Mouse (Mus musculus) Patski (cell line): ENCODE measurements around the gene Cntn2. TPM values are rescaled to one million over a fixed set of nuclear protein-coding genes. Genes with fewer than 3 reads are reported as not detected.

Experiments
- ATAC-seq: fragments of 100-300 bp; one replicate; pipeline ENCODE4 v1.8.0; 2021
- CTCF ChIA-PET: fragments of 350-600 bp; sonication (Branson Sonifier 250); formaldehyde crosslinking; loops from one replicate; lab custom pipeline; 2022; ENCODE audit warnings: inconsistent platforms; lab: Charles Lee
- POLR2A ChIA-PET: fragments of 350-600 bp; sonication (Branson Sonifier 250); formaldehyde crosslinking; loops from one replicate; lab custom pipeline; 2022; ENCODE audit warnings: antibody characterized with exemption, inconsistent platforms; lab: Charles Lee
- DNase-seq: peaks from one replicate; pipeline ENCODE4 v3.0.0-alpha.2; 2011; ENCODE audit warnings: low read depth, low spot score
- H3K27me3 ChIP-seq: fragments of 371-371 bp; one replicate; pipeline ENCODE4 v1.5.1; 2021
- CTCF ChIP-seq: fragments of 100-300 bp; IDR thresholded peaks from one replicate; pipeline ENCODE4 v1.5.1; 2021
- in situ Hi-C: fragments of 300-500 bp; cut with MboI; formaldehyde crosslinking; loops from 3 replicates; pipeline ENCODE4 v1.11.1; 2018; ENCODE audit warnings: low pct_unique_long_range_greater_than_20kb, mixed read lengths
- polyA plus RNA-seq: library from polyadenylated mRNA; unstranded; gene quantifications from one replicate; pipeline ENCODE4 v1.2.3, GENCODE M21; 2021

Cntn2 gene
- polyA plus RNA-seq, 1 experiment from 2014 or later = 0.17 TPM

DNA sequence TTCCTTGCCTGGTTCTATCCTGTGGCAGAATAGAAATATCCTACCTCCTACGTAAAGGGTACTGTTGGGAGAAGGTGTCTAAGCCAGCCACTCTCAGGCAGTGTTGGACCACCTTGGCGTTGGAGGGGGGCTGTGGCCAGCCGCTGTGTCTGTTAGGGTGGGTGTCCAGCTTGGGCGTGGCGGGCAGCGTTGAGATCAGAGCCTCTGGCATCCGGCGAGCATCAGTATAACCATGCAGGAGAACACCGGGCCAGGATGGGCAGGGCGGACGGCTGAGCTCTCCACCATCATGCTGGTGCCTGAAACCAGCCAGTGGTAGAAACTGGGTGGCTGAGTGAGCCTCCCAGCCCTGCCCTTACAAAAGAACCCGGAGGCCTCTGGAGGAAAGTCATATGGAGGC is 27.7 kb downstream of the Cntn2 start:
- H3K27me3 ChIP-seq = peaks cover 8% of the 10 kb centered on the region
- DNase-seq (no peak), ATAC-seq (no peak)
- ChIA-PET CTCF (no interaction called here), POLR2A (no interaction called here)
- TF ChIP-seq CTCF = no peak
- in situ Hi-C loops = no loop called here

DNA sequence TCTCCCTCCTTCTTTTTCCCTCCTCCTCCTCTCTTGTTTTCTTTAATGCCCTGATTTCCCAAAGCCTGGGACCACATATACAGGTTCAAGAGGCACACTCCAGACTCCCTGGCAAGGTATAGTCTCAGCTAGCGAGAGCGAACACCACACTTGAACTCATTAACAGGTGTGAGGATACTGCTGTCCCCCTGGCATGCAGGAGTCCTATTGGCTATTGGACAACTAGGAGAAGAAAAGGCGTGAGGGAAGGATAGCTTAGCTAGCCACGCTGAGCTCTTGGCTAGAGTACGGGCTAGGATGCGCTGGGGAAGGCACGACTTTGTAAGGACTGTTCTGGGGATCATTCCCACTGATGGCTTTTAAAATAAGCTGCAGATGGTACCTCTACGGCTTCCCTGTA is 30.9 kb downstream of the Cntn2 start:
- no peaks in the 10 kb centered on the region for H3K27me3 ChIP-seq
- in situ Hi-C loops = no loop called here
- CTCF ChIA-PET = interaction anchor here (0.6 to 1.9 kb wide), 2 partner anchors 12 to 14 kb away, joined by 3 to 6 read pairs; no protein-coding TSS in a partner anchor
- no peak for DNase-seq
- no peak for ATAC-seq
- POLR2A ChIA-PET = interaction anchor here (0.7 kb wide), 1 partner anchor 431 kb away, joined by 5 read pairs; no protein-coding TSS in a partner anchor
- TF ChIP-seq CTCF = no peak

DNA sequence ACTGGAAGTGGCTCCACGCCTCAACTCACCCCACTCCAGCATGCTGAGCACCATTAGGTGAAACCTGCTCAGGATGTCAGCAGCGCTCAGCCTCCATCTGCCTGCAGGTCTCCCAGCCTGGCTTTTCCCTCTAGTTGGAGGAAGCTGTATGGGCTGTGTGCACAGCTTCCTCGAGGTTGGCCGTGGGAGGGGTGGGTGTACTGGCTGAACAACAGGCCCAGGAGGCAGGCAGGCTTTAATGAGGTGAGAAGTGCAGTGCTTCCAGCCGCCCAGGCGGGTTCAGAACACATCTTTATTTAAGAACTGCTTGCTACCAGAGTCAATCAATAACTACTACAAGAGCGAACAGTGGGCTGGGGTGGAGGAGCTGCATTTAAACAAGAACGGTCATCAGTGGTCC is 31.5 kb downstream of the Cntn2 start:
- POLR2A ChIA-PET = no interaction called here
- CTCF ChIA-PET = interaction anchor here (0.6 to 1.9 kb wide), 2 partner anchors 13 to 14 kb away, joined by 3 to 6 read pairs; no protein-coding TSS in a partner anchor
- TF ChIP-seq CTCF = no peak
- in situ Hi-C loops = no loop called here
- ATAC-seq (no peak), DNase-seq (no peak)
- no peaks in the 10 kb centered on the region for H3K27me3 ChIP-seq

DNA sequence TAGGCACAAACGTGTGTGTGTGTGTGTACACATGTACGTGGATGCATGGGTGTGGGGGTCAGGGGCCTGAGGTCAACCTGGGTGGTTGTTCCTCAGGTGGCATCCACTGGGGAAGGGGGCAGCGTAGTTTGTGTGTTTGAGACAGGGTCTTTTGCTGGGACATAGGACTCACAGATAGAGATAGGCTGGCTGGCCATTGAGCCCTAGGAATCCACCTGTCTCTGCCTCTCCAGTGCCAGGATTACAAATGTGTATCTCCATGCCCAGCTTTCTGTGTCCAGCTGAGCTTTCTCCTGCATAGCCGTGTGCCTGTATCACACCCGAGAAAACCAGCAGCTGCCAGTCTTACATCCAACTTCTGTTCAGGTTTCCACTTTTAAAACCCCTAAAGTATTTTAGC is 33.3 kb downstream of the Cntn2 start:
- no peaks in the 10 kb centered on the region for H3K27me3 ChIP-seq
- TF ChIP-seq CTCF = no peak
- in situ Hi-C loops = no loop called here
- ATAC-seq = no peak
- POLR2A ChIA-PET = no interaction called here
- CTCF ChIA-PET = interaction anchor here (1.2 kb wide), 1 partner anchor 13 kb away, joined by 5 read pairs; no protein-coding TSS in a partner anchor
- no peak for DNase-seq

DNA sequence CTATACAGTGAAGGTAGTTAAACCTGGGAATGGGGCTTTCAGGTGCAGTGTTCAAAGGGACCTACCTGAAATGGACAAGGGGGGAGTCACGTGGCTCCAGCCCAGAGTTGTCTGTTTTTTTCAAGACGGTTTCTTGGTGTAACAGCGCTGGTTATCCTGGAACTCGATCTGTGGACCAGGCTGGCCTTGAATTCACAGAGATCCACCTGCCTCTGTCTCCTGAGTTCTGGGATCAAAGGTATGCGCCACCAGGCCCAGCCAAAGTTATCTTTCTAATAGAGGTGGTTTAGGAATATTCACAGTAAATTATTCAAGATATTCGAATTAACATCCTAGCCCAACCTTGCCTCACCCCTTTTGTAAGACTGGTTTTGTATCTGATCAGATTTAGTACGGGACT is 36.4 kb downstream of the Cntn2 start:
- POLR2A ChIA-PET = interaction anchor here (1.2 kb wide), 1 partner anchor 11 kb away, joined by 3 read pairs; no protein-coding TSS in a partner anchor
- ATAC-seq (no peak), DNase-seq (no peak)
- H3K27me3 ChIP-seq = no peaks in the 10 kb centered on the region
- CTCF ChIA-PET = interaction anchor here (1.1 to 2.3 kb wide), 4 partner anchors 9 to 88 kb away, joined by 3 to 6 read pairs (median 3); no protein-coding TSS in a partner anchor
- in situ Hi-C loops = no loop called here
- no peak for TF ChIP-seq CTCF

DNA sequence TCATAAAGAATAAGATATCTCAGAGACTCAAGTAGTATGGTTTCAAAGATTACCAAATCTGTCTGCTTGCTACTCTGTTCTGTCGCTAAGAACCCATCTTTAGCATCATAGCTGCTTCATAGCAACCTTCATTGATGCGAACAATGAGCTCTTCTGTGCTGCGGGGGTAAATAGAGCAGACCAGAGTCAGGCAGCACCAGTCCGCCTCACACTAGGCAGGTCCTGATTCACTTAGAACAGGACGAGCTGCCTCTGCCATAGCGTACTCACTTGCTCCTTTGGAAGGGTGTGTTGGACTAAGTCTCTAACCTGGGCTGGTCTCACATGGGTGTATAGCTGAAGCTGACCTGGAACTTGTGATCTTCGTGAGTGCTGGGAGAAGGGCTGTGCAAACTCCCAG is 37.0 kb downstream of the Cntn2 start, which contains the start of gene Tmem81:
Tmem81 (plus strand) TSS at position 173 of the 400 bp plus-strand sequence.
- no peaks in the 10 kb centered on the region for H3K27me3 ChIP-seq
- no peak for DNase-seq
- in situ Hi-C loops = no loop called here
- no peak for ATAC-seq
- POLR2A ChIA-PET = interaction anchor here (1.2 kb wide), 1 partner anchor 10 kb away, joined by 3 read pairs; no protein-coding TSS in a partner anchor
- CTCF ChIA-PET = interaction anchor here (1.1 to 1.4 kb wide), 2 partner anchors 20 to 25 kb away, joined by 3 read pairs; no protein-coding TSS in a partner anchor
- TF ChIP-seq CTCF = no peak

DNA sequence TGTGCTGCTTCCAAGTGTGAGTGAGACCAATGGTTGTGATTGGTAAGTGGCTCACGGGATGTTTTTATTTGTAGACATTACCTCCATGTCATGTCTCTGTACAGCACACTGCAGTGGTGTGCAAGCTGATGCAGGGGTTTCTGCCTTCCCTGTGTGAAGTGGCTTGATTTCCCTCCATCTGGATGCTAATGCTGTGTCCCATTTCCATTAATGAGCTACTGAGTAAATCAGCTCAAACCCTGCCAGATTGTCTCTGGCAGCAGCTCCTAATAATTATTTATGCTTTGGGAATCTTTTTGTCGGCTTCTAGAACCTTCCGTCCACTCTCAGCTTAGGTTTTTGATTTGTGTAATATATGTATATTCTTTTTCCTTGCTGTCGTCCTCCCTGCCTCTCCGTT is 37.9 kb downstream of the Cntn2 start:
- ChIA-PET CTCF (interaction anchor here (1.4 kb wide), 1 partner anchor 24 kb away, joined by 3 read pairs; no protein-coding TSS in a partner anchor), POLR2A (no interaction called here)
- in situ Hi-C loops = no loop called here
- TF ChIP-seq CTCF = no peak
- ATAC-seq = no peak
- no peaks in the 10 kb centered on the region for H3K27me3 ChIP-seq
- DNase-seq = no peak

DNA sequence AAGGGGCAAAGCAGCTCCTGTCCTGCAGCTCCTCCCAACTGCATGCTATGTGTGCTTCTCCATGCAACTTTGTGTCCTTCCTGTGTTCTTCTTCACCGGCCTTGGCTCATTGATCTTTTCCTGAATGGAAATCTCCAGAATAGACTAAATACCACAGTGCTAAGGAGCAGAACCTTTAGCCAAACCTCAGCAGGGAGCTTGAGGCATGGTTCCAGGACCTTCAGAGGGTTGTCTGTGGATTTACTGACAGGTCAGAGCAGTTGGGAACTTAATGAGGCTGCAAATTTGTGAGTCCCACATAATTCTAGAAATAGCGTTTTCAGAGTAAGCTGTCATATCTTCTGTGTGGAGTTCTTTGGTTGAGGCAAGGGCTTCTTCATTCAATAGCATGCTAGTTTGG is 42.5 kb downstream of the Cntn2 start:
- in situ Hi-C loops = no loop called here
- no peak for ATAC-seq
- TF ChIP-seq CTCF = no peak
- POLR2A ChIA-PET = no interaction called here
- H3K27me3 ChIP-seq = no peaks in the 10 kb centered on the region
- no peak for DNase-seq
- CTCF ChIA-PET = interaction anchor here (0.6 to 1.8 kb wide), 3 partner anchors 8 to 30 kb away, joined by 3 to 6 read pairs (median 3); no protein-coding TSS in a partner anchor

DNA sequence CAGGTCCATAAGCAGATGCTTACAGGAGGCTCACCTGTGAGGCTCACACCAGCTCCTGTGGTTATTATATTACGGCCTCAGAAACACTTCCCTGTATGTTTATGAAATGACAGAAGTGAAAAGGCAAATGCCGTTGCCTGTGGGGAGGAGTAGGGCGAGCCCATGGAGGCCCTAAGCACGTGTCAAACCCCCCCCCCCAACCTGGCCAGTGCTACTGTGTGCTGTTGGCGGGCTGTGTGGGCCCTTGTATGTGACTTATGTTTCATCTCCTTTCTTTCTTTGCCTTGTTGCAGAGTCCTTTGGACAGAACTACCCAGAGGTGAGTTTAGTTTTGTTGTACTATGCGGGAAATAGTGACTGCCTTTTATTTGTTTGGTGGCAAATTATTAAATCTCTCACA is 59.3 kb downstream of the Cntn2 start:
- no peak for ATAC-seq
- ChIA-PET POLR2A (interaction anchor here (0.7 kb wide), 1 partner anchor 92 kb away, joined by 3 read pairs; no protein-coding TSS in a partner anchor), CTCF (no interaction called here)
- in situ Hi-C loops = loop anchor here (10.0 kb wide), 1 partner anchor 119 kb away; no protein-coding TSS in a partner anchor
- no peak for DNase-seq
- TF ChIP-seq CTCF = no peak
- H3K27me3 ChIP-seq = no peaks in the 10 kb centered on the region

DNA sequence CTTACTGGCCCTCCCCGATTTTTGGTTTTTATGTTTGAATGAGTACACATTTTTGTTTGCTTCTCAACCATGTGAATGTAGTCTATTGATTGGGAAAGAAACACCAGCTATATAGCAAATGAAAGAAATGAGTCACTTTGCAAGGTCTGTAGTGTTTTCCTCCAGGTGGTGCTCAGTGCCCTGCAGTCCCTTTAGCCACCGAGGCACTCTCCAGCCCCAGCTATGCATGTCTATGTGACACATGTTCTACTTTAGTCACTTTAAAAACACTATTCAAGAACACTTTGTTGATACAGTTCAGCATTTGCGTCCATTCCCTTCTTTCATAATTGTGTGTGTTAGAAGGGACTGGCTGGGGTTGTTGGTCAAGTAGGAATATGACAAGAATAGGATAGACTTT is 59.8 kb downstream of the Cntn2 start:
- TF ChIP-seq CTCF = no peak
- CTCF ChIA-PET = no interaction called here

DNA sequence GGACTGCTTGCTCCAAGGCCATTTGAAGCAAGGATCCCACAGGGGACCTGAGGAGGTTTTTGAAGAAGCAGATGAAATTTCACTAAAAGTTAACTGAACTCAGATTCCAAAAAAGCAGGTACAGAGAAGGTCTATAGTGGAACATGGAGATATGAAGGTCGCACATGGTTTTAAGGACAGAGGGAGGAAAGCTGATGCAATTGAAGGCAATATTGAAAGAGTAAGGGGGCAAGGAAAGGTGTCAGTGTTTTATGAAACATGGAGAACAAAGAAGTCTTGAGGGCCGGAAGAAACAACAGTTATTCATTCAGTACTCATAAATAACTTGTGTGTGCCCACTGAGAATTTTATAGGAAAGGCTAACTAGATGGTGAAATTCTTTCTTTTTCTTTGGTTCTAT is 61.4 kb downstream of the Cntn2 start:
- CTCF ChIA-PET = interaction anchor here (1.5 kb wide), 1 partner anchor 24 kb away, joined by 3 read pairs; the partner anchor contains the start of gene Tmem81
- no peaks in the 10 kb centered on the region for H3K27me3 ChIP-seq
- in situ Hi-C loops = loop anchor here (10.0 kb wide), 1 partner anchor 117 kb away; no protein-coding TSS in a partner anchor
- no peak for DNase-seq
- POLR2A ChIA-PET = no interaction called here
- ATAC-seq = no peak
- TF ChIP-seq CTCF = no peak

More for the DNA sequence above, 59.8 kb downstream of the Cntn2 start:
- no peak for DNase-seq
- no peaks in the 10 kb centered on the region for H3K27me3 ChIP-seq
- no peak for ATAC-seq
- in situ Hi-C loops = loop anchor here (10.0 kb wide), 1 partner anchor 118 kb away; no protein-coding TSS in a partner anchor
- POLR2A ChIA-PET = no interaction called here
